Mouse (Mus musculus) small intestine, adult 2 months (tissue): ENCODE data around the gene Ccdc81.

Experiments
- CTCF ChIP-seq: fragments of 200-500 bp; IDR thresholded peaks from 2 replicates; pipeline ENCODE4 v1.5.1; 2012; ENCODE audit warnings: low read depth, mild to moderate bottlenecking, control low read depth, inconsistent platforms, low read length, moderate library complexity, mixed read lengths; ENCODE audit not compliant: insufficient replicate concordance, insufficient read length; ENCODE audit errors: extremely low read depth
- POLR2A ChIP-seq: fragments of 200-500 bp; IDR thresholded peaks from 2 replicates; pipeline ENCODE4 v1.6.1; 2012; ENCODE audit warnings: low read depth, mild to moderate bottlenecking, control low read depth, inconsistent platforms, low read length, moderate library complexity

GRCm38 (mm10) chr7:89909711-89910110 is 6.3 kb upstream of the Ccdc81 start:
- TF ChIP-seq POLR2A (no peak), CTCF (no peak)
